Mouse (Mus musculus): ENCODE measurements around the gene Fbxl18. TPM values are rescaled to one million over a fixed set of nuclear protein-coding genes. Genes with fewer than 3 reads are reported as not detected.

Gene Fbxl18
- total RNA-seq, 2 experiments from 2014 or later, result 0.42 to 2.7 TPM

DNA sequence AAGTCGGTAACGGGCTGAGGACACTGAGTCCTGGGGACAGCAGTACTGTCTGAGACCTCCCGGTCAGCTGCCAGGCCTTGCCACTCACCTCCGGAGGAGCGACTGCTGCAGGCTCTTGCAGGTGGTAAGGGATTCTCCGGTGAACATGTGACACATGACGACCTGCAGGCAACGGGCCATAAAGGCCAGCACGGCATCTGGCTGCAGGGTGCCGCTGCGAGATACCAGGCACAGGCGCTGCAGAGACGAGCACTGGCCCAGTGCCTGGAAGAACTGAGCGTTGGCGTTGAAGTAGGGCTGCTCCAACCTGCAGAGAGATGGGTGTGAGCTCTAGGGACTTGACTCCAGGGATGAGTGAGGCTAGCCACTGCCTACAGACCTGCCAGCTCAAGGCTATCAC, 16.7 kb downstream of the Fbxl18 start:
- no peak for ATAC-seq (replicated peaks; ENCODE audit: low FRiP score, poor library complexity, severe bottlenecking)

DNA sequence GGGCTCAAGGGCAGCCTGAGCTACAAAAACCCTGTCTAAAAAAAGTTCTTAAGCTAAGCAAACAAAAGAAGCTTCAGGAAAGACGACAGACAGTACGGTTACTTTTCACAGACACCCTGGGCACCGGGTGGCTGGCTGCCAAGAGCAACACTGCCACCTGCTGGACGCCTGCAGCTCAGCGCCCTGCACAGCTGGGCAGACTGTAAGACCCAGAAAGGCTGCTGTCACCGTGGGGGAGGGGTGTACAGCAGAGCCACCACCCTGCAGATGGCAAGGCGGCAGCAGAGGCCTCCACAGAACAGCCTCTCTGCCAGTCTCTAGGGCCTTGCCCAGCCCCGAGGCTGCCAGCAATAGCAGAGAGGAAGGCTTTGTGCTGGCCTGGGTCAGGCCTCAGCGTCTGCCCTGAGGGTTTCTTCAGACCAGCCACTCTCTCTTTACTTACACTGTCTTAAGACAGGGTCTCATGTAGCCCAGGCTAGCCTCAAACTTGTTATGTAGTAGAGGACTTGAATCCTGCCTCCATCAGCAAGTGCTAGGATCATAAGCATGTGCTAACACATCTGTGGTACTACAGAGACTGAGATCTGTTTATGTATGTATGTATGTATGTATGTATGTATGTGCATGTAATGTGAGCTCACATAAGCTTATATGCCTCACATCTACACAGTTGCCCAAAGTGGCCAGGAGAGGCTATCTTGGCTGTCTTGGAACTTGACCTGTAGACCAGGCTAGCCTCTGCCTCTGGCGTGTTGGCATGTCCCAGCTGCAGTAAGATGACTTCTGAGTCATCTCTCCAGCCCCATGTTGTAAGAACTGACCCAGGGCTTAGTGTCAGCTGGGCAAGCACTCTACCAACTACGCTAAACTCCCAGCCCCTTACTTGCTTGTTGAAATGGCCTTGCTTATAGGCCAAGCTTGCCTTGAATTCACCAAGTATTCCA, 17.6 kb downstream of the Fbxl18 start:
- peak; percentile 76 for ATAC-seq (replicated peaks; ENCODE audit: low FRiP score, poor library complexity, severe bottlenecking)

DNA sequence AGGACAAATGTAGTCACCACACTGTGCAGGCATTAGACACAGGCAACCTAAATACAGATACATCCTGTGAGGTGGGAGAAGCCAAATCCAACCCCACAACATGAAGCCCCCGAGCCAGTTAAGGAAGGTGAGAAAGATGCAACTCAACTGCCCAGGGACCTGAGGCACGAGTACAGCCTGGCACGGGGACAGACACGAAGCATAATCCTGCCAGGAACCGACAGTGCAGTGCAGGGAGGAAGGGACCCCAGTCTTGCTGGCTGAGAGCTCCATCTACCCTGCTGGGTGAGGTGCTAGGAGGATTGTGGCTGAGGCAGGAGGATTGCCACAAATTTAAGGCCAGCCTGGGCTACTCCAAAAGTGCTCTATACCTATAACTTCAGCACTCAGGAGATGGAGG, 18.3 kb downstream of the Fbxl18 start:
- ATAC-seq (replicated peaks; ENCODE audit: low FRiP score, poor library complexity, severe bottlenecking), result 0 out of 2 replicates have a peak, but pooled peaks have one; percentile 4

DNA sequence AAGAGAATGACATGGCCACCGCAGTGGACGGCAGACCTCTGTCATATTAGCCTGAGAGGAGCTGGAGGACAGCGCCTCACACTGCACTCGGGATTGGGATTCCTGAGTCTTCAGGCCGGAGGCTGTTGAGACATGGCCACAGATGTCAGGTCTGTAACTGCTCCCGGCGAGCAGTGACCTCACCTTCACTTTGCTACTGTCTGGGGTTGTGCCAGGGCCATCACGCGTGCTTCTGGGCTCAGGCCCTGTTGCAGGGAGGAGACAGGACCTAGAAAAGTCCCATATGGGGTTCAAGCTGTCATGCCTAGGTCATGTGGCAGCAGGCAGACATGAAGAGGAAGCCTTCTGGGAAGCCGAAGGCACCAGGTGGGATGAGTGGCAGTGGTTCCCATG, 19.7 kb downstream of the Fbxl18 start:
- ATAC-seq (replicated peaks; ENCODE audit: low FRiP score, poor library complexity, severe bottlenecking), result no peak

DNA sequence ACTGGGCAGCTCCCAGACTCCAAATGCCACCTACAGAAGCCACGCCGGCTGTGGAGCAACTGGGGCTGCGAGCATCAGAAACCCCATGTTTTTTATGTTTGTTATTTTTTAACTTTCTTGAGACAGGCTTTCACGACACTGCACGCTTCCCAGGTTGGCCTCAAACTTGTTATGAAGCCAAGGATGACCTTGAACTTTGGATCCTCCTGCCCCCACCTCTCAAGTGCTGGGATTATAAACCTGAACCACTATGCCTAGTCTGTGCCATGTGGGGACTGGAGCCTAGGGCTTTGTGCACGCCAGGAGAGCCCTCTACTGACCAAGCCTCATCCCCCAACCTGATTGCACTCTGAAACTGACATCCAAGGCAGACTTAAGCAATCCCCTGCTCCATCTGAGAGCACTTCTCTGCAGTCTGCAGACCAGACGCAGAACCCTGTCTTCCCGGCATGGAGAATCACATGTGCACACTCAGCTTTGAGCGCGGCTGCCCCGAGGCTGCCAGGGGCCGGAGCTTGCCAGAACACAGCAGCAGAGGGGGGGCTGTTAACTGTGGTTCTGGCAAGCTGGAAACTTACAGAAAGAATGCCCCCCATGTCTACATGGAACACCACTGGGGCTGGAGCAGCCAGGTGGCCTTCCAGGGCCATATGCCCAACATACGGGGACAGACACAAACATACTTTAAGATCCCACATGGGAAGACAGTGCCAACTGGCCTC, 20.3 kb downstream of the Fbxl18 start:
- ATAC-seq (replicated peaks; ENCODE audit: low FRiP score, poor library complexity, severe bottlenecking), result no peak

DNA sequence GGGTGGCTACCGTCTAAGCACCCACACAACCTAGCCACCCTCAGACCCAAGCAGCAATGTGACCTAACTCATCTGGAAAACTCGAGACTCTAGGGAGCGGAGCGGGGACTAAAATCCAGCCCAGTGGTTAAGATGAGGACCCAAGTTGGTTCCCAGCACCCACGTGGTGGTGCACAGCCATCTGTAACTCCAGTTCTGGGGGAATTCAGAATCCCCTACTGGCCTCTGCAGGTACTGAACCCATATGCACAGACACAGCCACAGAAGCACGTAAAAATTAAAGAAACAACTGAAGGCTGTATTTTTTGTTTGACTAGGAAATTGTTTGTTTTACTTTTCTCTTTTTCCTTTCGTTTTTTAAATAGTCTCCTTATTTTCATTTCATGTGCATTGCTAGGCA, 21.5 kb downstream of the Fbxl18 start:
- no peak for ATAC-seq (replicated peaks; ENCODE audit: low FRiP score, poor library complexity, severe bottlenecking)

DNA sequence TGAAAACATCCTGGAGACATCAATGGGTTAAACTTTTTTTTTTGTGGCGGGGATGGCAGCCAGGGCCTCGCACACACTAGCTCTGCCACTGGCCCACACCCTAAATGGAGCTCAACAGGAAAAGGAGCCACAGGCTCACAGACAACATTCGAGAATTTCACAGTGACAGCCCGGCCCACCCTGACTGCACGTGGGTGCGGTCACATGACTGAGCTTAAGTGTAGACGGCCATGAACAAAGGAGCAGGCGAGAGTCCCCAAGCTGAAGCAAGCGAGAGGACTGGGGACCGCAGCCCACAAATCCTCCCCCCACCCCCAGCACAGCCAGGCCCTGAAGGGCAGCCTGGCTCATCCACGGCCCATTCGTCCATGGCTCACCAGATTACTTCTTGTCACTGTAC, 23.5 kb downstream of the Fbxl18 start:
- no peak for ATAC-seq (replicated peaks; ENCODE audit: low FRiP score, poor library complexity, severe bottlenecking)

DNA sequence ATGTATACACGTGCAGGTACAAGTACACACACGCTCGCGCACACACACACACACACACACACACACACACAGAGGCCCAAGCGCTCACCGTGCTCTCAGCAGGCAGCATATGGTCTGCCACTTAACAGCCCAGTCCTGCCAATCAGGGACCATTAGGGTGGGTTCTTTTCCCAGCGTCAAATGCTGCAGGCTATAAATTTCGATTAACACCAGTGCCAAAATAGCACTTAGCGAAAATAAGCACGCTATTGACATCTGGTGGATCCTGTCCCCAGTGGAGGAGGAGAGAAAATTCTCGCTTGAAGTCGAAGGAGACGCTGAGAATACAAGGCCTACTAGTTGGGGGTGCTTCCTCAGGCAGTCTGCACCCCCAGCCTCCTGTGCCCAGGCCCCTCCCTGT, 25.8 kb downstream of the Fbxl18 start:
- ATAC-seq (replicated peaks; ENCODE audit: low FRiP score, poor library complexity, severe bottlenecking), result no peak

DNA sequence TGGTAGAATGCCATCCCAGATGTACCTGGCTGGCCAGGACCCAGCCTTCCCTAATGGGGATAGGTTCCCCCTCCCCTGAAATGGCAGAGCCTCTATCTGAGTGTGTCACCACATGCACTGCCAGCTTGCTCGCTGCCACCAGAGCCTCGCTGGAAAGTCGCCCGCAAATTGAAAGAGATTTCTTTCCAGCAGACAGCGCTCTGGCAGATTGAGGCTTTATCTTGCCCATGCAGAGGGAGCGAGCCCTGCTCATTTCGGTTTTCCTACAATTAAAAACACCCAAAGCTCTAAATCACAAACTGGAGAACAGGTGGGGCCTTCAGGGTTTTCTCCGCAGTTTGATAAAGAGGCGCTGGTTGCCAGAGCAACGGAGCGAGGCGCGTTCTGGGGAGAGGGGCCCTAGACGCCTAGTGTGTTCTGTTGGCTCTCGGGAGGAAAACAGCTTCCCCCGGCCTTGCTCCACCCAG, 37.4 kb downstream of the Fbxl18 start:
- no peak for ATAC-seq (replicated peaks; ENCODE audit: low FRiP score, poor library complexity, severe bottlenecking)

DNA sequence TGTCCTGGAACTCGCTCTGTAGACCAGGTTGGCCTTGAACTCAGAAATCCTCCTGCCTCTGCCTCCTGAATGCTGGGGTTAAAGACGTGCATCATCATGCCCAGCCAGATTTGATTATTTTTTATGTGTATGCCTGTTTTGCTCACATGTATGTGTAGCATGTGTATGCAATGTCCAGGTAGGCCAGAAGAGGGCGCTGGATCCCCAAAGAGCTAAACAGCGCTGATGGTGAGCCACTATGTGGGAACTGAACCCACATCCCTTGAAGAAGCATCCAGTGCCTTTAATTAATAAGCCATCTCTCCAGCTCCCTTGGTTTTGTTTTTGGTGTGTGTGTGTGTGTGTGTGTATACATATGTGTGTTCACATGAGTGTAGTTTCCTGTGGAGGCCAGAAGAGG, 38.8 kb downstream of the Fbxl18 start:
- no peak for ATAC-seq (replicated peaks; ENCODE audit: low FRiP score, poor library complexity, severe bottlenecking)

DNA sequence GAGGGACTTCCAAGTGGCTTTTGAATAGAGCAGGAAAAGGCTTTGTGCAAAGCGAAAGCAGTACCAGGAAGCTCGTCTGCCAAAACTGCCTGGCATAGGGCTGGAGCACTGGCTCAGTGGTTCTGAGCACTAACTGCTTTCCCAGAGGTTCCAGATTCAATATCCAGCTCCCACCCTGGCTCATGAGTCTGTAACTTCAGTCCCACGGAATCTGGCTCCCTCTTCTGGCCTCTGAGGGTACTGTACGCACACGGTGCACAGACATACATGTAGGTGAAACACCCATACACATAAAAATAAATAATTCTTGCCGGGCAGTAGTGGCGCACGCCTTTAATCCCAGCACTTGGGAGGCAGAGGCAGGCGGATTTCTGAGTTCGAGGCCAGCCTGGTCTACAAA, 40.3 kb downstream of the Fbxl18 start:
- no peak for ATAC-seq (replicated peaks; ENCODE audit: low FRiP score, poor library complexity, severe bottlenecking)

DNA sequence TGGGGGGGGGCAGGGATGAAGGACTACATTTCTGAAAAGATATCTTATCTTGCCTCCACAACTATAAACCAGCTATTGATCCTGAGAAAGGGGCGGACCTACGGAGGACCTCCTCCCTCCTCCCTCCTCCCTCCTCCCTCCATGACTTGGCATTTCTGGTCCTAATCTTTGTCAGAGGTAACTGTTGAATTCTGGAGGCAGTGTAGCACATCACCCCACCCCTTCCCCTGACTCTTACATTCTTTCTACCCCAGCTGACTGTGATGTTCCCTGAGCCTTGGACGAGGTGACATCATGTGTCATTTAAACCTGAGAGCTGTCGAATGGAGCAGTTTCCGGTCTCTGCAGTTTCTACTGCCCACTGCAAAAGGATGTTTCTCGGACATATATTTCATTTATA, 41.6 kb downstream of the Fbxl18 start:
- ATAC-seq (replicated peaks; ENCODE audit: low FRiP score, poor library complexity, severe bottlenecking), result no peak

DNA sequence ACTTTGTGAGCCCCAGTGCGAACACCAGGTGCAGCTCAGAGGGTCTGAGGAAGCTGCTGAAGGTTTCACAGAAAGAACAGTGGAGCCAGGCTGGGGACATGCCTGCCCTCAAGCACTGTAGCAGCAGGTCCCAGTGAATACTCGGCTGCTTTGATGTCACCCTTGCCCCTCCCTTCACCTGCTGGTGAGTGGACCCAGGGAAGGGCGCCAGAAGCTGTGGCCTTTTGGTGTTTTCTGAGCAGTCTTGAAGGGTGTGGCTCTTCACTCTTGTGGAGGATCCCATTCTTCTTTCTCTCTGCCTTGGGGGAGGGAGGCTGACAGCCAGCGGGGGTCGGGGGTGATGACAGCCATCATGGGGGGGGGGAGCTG, 43.6 kb downstream of the Fbxl18 start:
- no peak for ATAC-seq (replicated peaks; ENCODE audit: low FRiP score, poor library complexity, severe bottlenecking)

DNA sequence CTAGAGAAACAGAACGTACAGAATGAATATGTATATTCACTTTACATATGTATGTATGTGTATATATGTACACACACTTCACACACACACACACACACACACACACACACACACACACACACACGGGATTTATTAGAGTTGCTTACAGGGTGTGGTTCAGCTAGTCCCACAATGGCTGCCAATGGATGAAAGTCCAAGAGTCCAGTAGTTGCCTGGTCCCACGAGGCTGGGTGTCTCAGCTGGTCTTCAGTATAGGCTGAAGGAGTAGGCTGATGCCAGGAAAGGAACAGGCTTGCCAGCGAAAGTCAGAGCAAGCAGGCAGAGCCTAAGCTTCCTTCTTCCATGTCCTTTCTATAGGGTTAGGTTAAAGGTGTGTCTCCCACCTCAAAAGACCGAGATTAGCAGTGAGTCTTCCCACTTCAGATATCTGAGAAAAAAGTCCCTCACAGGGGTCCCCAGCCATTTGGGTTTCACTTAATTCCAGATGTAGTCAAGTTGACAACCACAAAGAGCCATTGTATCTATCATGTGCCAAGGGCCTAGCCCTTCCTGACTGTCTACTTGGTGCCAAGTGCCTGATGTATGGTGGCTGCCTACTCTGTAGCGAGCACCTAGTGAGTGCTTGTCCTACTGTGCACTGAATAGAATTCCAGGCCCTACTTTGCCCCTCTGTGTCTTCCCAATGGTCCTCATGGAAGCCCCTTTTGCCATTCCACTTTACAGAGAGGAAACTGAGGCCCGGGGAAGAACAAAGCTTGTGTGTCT, 44.1 kb downstream of the Fbxl18 start:
- 0 out of 2 replicates have a peak, but pooled peaks have one; percentile 40 for ATAC-seq (replicated peaks; ENCODE audit: low FRiP score, poor library complexity, severe bottlenecking)

DNA sequence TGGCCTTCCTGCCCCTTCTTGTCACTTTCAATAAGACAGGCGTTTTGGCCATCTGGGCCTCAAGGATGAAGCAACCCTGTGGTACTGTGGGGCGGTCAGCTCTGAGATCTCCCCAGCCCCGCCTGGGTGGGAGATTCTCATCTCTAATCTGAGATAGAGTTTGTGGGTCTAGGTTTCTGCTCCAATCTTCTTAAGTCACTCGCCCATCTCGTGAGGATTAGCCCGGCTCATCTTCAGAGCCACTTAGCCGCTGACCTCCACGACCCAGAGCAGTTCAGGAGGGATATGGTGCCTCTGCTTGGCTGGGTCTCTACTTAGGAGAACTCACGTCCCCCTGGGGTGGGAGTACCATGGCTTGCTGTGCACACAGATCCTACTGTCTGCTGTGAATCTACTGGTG, 44.7 kb downstream of the Fbxl18 start:
- no peak for ATAC-seq (replicated peaks; ENCODE audit: low FRiP score, poor library complexity, severe bottlenecking)

DNA sequence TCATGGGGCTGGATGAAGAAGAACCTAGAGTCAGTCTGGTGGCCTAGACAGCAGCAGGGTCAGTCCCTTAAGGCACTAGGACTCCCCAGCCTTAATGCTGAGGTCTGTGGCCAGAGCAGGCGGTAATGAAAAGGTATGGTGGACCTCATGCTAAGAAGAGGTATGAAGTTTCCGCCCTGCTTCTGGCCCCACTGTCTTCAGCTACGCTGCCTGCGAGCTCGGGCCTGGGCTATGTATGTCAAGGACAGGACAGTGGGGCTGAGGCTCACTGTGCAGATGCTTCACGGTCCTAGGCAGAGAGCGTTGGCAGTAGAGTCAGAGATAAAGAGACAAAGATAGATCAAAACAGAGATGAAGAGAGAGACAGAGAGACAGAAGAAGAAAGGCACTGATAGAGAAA, 46.3 kb downstream of the Fbxl18 start:
- no peak for ATAC-seq (replicated peaks; ENCODE audit: low FRiP score, poor library complexity, severe bottlenecking)

DNA sequence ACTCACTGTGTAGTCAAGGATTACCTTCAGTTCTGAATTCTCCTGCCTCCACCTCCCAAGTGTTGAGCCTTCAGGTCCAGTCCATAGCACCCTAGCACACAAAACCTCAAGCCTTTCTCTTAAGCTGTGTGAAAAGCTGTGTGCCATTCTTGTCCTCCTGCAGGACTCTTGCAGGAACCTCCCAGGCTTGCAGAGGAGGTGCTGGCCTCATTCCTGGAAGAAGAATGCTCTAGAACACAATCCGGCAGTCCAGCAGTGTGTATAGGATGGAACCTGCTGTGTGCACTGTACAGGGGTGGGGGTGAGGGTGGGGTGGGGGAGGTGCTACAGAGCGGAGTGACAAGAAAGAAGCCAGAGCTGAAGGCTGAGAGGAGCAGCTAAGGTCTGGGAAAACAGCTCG, 47.1 kb downstream of the Fbxl18 start:
- ATAC-seq (replicated peaks; ENCODE audit: low FRiP score, poor library complexity, severe bottlenecking), result no peak

DNA sequence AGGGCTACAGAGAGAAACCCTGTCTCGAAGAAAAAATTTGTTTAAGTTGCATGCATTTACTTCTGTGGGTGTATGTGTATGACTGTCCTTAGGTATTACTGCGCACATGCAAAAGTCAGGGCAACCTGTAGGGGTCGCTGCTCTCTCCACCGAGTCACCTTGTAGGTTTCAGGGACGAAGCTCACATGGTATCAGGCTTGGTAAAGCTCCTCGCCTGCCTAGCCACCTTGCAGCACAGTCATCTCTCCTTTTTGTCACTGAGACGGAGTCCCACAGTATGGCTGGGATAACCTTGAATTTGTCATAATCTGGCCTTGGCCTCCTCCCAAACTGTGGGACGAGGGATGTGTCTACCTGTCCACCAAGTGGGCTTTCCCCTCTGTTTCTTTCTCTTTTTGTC, 50.8 kb downstream of the Fbxl18 start:
- no peak for ATAC-seq (replicated peaks; ENCODE audit: low FRiP score, poor library complexity, severe bottlenecking)

DNA sequence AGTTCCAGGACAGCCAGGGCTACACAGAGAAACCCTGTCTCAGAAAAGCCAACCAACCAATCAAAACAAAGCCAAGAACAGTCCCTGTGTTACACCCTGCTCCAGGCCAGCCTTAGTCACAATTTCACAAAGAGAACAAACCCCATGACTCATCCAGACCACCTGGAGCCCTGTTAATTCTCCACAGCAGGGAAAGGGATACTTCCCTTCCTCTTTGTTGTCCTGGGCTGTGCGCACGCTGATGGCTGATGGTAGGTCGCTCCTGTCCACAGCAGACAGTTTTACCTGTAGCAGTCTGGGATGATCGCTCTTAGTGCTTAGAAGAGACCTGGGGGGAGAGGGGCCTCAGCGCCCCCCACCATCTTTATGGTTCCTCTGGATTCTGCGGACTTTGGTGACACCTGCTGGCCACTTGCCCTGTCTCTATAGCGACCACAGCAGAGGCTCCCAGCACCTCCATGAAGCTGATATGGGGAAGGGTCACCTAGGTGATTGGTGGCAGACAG, 53.0 kb downstream of the Fbxl18 start:
- ATAC-seq (replicated peaks; ENCODE audit: low FRiP score, poor library complexity, severe bottlenecking), result no peak
